Mouse (Mus musculus): ENCODE results near the gene Ripk4. TPM values are rescaled to one million over a fixed set of nuclear protein-coding genes. Genes with fewer than 3 reads are reported as not detected.

Ripk4 gene
- under 1 TPM; 0.36 to 0.39 TPM for total RNA-seq (2021)
- long read RNA-seq, partial matches to known transcripts, result 0 of 2 reads
- long read RNA-seq, other reads (novel, unspliced or antisense), result 0 of 2 reads

DNA sequence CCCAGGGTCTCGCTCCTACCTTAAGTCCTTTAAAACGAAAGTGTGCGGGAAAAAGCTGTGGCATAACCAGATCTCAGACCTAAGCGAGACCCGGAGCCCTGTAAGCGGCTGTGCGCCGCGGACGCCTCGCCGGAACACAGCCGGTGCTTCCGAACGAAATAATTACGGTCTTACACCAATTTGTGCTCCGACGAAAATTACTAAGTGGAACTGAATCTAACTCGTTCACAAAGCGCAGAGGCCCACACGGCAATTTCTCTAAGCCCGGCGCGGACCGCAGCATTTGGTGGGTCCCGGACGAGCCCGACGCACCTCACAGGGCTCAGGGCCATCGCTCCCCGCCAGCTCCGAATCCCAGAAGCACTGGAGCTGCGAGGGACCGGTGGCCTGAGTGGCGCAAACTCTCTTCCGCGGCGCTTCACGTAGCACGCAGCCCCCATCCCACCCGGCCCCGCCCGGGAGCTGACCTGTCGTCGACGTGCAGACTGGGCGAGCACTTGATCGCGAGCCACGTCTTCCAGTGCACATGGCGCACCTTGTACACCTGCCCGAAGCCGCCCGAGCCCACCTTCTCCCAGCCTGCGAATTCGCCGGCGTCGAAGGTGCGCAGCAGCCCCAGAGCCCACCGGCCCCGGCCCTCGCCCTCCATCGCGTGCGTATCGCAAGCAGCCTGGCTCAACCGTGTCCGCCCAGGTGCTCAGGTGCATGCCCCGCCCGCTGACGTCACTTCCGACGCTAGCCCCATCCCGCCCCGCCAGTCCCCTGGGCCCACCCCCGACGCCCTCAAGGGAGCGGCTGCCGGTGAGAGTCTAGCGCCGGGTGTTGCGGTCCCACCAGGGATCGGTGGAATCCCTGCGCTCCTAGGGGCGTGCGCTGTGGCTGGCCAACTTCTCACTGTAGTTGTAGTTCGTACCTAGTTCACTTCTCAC lies at the start of gene Ripk4:
Gene Ripk4 (minus strand): TSS at position 727 of the 929 bp plus-strand sequence.
- DNase-seq (ENCODE audit: low spot score in 2 of 2), result no peak

DNA sequence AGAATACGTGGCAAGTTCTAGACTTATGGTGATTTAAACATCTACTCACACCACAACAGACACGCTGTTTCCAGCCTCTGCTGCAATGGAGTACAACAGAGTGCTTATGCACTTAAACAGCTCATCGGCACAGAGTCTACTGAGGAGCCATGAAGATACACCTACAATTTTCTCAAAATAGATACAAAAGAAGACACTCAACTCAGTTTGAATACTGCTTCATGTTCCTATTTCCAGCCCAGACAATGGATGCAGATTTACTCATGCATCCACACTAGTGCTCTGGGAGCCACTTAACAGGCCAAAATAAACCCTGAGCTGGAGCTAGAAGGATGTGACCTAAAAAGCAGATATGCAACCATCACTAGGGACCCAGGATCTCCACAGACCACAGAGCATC lies 45.3 kb upstream of the Ripk4 start:
- no peak for DNase-seq (ENCODE audit: low spot score in 2 of 2)

DNA sequence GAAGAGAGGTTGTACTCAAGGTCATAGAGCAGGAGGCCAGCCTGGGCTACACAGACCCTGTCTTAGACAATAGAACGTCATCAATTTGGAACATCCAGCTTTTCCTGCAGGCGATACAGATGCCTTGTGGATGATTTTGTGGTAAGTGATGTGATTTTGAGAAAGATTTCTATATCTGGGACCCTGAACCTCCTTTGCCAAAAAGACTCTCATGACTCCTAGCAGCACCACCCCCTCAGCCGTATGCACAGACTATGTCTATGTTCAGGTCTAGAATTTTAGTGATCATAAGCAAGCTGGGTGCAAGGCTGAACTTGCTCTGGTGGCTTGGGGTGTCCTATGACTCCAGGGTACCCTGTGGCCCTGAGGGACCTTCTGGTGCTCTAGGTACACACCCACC lies 42.1 kb upstream of the Ripk4 start:
- DNase-seq (ENCODE audit: low spot score in 2 of 2), result no peak

DNA sequence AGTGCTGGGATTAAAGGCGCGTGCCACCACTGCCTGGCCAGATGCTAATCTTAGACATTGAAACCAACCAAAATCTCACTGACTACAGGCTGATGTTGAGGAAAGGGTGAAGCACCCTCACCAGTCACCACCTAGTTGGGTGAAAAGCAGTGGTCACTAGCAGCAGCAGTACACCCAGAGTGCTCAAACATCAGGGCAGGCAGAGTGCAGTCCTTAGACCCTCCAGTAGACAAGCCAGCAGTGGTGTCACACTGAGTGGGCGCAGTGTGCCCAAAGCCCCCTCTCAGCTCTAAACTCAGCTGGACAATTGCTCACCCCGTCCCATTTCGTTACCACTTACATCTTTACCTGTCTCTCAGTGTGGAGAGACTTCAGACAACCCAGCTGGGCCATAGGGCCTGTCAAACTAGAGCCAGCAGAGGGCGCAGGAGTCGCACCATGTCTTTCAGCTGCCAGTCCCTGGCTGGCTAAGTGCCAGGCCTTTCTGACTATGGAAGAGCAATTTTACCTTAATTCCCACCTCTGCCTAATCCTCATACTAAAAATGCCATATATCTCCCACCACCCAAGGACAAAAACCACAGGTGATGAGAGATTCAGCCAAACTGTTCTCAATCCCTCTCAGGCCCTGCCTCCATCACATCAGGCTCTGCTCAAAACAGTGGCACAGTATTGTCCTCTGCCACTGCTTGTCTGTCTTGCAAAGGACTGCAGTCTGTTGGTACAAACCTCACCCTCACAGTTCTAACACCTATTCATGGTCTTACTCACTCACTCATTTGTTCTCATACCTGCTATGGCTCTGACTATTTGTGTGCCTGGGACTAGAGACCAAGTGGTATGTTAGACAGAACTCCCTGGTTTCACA lies 41.3 kb upstream of the Ripk4 start:
- peak; percentile 85 to 87 for DNase-seq (ENCODE audit: low spot score in 2 of 2)

- no peak for DNase-seq (ENCODE audit: low spot score in 2 of 2)
These were observed 34.6 kb upstream of the Ripk4 start for GRCm38 (mm10) chr16:97797950-97798869.

GRCm38 (mm10) chr16:97797212-97797611 lies 33.6 kb upstream of the Ripk4 start:
- no peak for DNase-seq (ENCODE audit: low spot score in 2 of 2)

- DNase-seq (ENCODE audit: low spot score in 2 of 2), result no peak
These were observed 30.7 kb upstream of the Ripk4 start for GRCm38 (mm10) chr16:97794256-97794655.

DNA sequence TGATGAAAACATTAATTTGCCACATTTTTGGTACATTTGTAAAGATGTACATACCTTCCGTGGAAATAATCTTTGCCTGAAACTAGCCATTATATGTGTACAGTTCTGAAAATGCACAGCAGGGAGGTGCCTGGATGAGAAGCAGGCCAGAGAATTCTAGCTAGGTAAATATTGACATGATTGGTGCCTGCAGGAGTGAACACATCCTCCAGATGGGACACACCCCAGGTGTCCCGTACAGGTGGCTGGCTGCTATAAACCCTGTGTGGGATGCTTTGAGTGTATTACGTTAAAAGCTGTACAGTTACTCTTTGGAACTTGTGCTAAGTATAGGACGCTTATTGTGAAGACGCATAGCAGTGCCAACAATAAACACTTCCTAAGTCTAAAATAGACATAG lies 19.5 kb upstream of the Ripk4 start:
- no peak for DNase-seq (ENCODE audit: low spot score in 2 of 2)

DNA sequence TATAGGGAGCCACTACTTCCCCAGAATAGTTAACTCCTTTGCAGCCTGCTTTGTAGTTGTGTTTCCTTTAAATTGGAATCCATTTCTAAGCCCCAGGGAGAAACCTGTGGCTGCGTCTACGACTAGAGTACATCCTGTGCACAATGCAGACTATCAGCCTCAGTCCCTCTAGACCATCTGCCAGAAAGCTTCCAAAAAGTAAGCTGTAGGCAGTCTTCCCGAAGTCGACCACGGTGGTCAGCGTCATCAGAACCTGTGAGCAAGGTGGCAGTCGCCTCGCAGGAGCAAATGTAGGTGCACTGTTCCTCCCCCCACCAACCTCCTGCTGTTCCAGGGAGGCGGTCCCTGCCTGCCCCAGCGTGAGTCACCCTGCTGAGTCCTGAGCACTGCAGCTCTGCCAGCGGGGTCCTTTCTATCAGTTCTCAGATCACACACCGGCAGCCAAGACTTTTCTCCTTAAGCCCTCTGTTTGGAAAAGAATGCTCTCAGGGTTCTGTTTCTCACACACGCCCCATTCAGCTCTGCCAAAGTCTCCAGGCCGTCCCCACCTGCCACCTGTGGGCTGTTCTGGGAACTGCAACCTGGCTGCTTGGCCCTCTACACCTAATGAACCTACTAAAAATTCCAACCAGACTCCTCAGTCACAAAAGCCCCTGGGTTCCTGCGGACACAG lies 14.9 kb upstream of the Ripk4 start:
- peak; percentile 89 for DNase-seq (ENCODE audit: low spot score in 2 of 2)

DNA sequence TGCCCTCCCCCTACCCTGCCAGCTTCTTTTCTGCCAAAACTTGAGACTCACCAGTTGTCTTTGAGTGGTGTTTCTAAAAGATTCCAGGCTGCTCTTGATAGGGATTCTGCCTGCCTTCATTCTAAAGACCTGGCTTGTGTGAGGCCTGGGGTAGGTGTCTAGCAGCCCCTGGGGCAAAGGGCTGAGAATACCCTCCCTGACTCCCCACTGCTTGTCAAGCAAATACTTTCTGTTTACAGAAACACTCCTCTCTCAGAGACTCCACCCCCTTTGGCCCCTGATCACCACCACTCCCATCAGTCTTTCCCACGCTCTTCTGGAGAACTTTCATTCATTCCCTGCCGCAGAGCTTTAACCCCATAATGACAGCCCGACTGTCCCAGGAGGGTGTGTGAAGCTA lies 2.9 kb upstream of the Ripk4 start:
- DNase-seq (ENCODE audit: low spot score in 2 of 2), result no peak

GRCm38 (mm10) chr16:97764626-97765025 lies 1.0 kb upstream of the Ripk4 start:
- no peak for DNase-seq (ENCODE audit: low spot score in 2 of 2)

DNA sequence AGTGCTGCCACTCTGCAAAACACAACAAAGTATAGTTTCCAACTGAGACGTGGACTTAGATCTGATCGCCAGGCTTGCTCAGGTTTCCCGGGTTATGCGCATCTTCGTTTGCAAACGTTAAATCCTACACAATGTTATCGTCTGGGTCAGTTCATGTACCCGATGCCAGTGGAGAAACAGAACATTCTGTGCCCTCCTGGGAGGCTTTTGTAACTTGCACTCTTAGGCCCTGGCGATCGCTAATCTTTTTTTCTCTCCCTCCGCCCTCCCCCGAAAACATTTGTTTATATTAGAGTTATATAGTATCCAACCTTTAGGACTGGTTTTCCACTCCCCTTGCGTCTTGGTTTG lies 378 bp upstream of the Ripk4 start:
- no peak for DNase-seq (ENCODE audit: low spot score in 2 of 2)

DNA sequence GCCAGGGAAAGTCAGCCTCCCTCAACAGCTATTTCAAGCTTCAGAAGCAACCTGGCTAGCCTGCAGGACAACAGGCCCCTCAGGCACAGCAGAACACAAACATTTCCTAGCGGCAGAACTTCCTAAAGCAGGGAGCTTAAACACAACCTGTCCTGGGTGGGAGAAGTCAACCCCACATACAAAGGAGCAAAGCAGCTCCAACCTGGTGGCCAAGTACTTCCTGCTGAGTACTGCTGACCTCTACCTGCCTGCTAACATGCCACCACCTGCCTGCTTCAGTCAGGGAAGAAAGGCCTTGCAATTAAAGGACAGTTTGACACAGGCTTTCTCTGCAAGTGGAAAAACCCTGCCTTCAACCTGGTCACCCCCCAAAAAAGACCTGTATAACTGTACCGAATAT lies 1.8 kb downstream of the Ripk4 start:
- DNase-seq (ENCODE audit: low spot score in 2 of 2), result no peak

DNA sequence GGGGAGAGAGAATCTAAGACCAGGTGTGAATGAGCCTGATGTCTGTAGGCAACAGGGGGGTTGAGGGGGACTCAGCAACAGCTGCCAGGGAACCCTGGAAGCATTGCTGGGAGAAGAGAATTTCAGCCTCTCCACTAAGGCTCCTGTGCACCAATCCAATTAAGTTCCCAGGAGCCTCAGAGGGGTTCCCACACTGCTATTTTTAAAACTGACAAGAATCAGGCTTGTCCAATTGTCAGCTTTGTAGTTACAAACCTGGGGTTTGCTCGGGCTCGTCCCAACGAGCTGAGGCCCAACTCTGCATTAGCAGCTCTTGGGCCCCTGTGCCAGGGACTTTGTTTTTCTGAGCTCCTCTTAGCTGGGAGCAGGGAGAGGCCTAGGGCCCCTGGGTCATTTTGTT lies 3.9 kb downstream of the Ripk4 start:
- no peak for DNase-seq (ENCODE audit: low spot score in 2 of 2)

DNA sequence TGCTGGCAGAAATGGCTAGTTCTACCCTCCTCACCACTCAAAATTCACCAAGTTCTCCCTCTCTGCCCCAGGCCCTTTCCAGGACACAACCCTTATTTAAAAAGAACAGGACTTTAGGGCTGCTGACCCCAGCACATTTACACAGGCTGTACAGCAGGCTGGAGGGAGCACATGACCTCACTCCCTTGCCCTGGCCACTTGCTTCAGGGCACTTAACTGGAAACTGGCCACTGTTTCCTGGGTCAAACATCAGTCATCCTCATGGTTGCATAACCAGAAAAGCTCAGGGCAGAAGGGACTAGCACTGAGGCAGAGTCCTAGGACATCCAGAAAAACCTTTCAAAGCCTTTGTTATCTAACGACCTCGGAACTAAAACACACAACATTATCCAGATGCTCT lies 5.3 kb downstream of the Ripk4 start:
- no peak for DNase-seq (ENCODE audit: low spot score in 2 of 2)

- DNase-seq (ENCODE audit: low spot score in 2 of 2), result no peak
These were observed 7.1 kb downstream of the Ripk4 start for GRCm38 (mm10) chr16:97756460-97756859.

GRCm38 (mm10) chr16:97752316-97752941 lies 11.2 kb downstream of the Ripk4 start:
- DNase-seq (ENCODE audit: low spot score in 2 of 2), result no peak

DNA sequence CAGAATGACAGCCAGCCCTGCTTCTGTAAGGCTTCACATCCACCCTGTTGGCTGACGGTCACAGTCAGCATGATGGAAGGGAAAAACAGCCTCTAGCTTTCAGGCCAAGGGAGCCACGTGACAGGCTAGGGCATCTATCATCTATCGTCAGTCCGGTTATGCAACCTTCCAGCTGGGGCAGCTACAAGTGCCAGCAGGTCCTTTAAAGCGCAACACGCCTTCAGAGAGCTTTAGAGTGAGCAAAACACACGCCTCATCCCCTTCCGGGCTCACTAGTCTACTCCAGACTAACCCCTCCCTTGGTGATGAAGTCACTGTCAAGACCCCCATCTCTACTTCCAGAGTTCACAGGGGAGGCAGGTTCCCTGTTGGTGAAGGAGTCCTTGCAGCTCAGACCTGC lies 11.7 kb downstream of the Ripk4 start:
- no peak for DNase-seq (ENCODE audit: low spot score in 2 of 2)

DNA sequence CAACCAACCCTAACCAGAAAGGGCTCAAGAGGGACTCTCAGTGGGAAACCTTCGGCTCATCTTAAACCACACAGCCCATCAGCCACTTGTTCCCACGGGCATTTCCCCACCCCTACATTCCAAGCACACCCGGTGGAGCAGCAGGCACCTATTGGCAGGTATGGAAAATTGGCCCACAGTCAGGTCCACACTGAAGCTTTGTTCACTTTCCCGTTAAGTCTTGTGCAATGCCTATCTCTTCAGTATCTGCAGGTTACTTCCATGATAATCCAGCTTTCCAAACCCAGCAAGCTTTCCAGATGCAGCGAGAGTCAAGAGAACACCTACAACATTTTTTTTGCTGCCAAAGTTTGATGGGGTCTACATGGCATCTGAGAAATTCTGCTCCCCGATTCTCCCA lies 15.2 kb downstream of the Ripk4 start:
- DNase-seq (ENCODE audit: low spot score in 2 of 2), result no peak

- DNase-seq (ENCODE audit: low spot score in 2 of 2), result no peak
These were observed 25.6 kb downstream of the Ripk4 start for GRCm38 (mm10) chr16:97738030-97738429.
